Mouse (Mus musculus) lung, postnatal 25 days (tissue): ENCODE results near the gene Vps9d1.
"Not testable (repeated sequence)": the region's sequence is repeated elsewhere in the genome, so short reads cannot be mapped to it uniquely, and the experiment has no call there.

Source experiments
- DNase-seq: peaks from one replicate; pipeline ENCODE4 v3.0.0; 2022; ENCODE audit warnings: low spot score

The Vps9d1 gene

DNA sequence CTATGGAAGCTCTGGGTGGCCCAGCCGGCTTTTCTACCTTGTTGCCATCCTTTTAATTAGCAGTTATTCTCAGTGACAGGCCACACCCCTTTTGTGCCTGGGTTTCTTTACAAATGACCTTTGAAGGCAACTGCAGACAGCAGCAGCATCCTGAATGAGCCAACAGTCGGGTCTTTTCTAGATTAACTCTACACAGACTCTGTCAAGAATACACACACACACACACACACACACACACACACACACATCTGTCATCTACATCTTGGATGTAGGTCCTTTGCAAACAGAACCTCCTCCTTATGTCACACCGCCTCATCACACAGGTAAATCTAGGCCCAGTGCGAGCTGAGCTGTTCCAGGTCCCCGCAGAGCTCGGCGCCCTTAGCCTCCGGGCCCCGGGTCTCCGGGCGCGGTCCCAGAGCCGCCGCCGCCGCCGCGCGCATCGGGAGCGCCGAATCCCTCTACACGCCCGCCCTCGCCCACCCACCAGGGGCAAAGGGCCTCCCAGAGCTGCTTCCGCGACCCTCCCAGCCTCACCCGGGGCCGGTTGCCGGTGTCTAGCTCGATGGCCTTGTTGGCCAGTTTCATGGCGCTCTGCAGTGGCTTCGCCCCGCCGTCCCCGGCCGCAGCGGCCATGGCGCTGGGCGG, 573 bp downstream of the Vps9d1 start:
- no peak for DNase-seq

GRCm38 (mm10) chr8:123252925-123253324, 1.2 kb downstream of the Vps9d1 start:
- no peak for DNase-seq

- DNase-seq, result no peak
These were observed 3.2 kb downstream of the Vps9d1 start for GRCm38 (mm10) chr8:123250940-123251339.

DNA sequence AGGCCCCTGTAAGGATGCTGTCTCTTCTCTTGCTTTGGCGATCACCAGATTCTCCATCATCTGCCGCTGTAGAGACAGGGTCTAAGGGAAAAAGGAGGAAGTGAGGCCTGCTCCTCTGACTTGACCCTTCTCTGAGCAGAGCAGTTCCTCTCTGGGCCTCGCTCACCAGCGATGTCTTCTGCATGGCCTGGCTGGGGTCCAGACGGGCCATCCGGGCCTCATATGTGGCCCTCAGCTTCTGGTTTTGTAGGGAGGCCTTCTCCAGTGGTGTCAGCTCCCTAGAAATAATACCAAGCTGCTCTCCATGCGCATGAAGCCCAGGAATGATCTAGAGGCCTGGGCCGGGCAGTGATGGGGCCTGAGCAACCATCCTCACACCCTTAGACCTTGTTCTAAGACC, 5.6 kb downstream of the Vps9d1 start:
- DNase-seq, result no peak

- no peak for DNase-seq
These were observed 6.4 kb downstream of the Vps9d1 start for GRCm38 (mm10) chr8:123247748-123248147.

- DNase-seq, result no peak
These were observed 8.6 kb downstream of the Vps9d1 start for GRCm38 (mm10) chr8:123245543-123245942.

DNA sequence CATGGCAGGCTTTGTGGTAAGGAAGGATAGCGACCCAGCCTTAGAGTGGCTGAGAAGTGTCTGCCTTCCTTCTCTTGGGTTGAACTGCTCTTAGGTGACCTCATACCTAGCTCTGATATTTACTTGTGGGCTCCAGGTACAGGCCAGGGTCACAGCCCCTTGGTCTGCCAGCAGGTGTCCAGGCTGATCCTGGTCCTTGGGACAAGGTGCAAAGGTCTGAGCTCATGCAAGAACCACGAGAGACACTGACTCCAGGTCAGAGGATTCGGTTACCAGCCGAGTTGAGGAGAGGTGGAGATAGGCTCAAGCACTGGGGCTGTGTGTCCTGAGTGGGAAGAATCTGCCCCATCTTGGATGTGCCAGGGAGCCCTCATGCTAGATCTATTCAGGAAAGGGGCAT, 9.8 kb downstream of the Vps9d1 start:
- DNase-seq, result no peak

DNA sequence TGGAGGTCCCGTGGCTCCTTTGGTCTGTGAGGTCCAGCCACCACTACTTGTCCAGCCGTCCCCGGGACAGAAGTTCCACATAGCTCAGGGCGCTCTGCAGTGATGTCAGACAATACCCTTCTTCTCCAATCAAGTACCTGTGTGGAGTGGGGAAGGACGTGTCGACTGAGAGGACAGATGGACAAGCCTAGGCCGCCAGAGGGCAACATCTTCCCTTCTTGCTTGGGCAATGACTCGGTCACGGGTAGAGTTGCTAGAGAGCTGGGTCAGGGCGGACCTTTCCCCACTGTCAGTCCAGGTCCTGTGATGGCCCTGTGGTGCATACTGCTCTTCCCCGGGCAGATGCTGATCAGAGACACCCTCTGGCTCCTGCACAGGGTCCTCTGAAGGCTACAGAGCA, 11.1 kb downstream of the Vps9d1 start:
- no peak for DNase-seq

GRCm38 (mm10) chr8:123242107-123242923, 11.8 kb downstream of the Vps9d1 start:
- DNase-seq, result no peak

- no peak for DNase-seq
These were observed 14.8 kb downstream of the Vps9d1 start for GRCm38 (mm10) chr8:123239398-123239797.

- DNase-seq, result peak; percentile 89
These were observed 18.3 kb downstream of the Vps9d1 start, which contains the start of gene Spata2l for GRCm38 (mm10) chr8:123235520-123236497. Gene Spata2l (minus strand): TSS chr8:123236233.

DNA sequence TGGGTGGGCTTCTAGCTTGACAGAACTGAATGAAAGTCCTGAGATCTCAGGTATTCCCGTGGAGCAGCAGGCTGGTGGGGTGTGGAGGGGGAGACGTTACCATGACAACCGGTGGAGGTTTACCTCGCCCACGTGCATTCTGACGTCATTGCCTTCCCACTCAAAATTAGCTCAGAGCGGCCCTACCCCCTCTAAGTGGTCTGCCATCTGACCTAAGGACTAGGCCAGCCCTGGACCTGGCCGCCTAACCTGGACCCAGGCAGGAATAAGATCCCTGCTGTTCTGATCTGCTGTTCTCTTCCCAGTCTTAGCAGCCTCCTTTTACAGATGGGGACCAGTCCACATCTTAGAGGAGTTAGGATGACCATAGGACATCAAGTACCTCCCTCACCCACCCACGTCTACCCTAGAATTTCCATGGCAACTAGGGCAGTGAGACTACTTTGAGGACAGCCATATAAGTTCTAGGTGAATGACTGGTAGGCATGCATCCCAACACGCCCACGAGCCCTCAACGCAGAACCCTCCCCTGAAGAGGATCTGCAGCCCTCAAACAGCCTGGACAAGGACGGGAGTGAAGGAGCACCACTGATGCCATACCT, 19.1 kb downstream of the Vps9d1 start:
- DNase-seq, result no peak

DNA sequence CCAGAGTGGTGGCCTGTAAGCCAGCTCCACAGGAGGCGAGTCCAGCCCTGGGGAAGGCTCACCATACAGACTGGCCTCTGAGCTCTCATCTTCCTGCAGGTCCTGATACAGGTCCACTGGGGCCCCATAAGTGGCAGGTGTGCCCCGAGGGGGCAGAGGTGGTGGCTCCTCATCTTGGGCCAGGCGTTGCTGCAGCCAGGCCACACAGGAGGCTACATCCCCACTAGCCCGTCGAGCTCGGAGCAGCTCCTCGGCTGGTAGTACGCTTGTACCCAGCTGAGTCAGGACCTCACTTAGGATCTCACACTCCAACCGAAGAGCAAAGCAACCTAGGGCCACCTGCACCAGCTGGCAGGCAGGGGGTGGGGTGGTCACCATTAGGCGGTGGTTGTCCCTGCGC, 20.4 kb downstream of the Vps9d1 start:
- DNase-seq, result no peak

DNA sequence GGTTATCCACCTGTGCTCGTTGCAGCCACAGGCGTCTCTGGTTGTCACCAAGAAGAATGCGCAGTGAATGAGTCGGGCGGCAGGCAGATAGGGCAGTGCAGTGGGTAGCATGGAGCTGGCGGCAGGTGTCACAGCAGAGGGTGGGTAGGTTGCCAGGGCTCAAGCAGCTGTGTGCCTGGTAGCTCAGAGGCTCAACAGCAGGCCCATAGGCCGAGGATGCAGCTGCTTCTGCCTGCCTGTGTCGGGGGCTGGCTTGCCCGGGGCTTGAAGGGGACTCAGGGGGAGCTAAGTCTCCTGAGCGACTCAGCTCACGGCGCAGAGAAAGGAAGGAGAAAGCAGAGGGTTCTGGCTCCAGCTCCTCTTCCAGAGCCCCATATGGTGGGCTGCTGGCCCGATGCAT, 20.8 kb downstream of the Vps9d1 start:
- DNase-seq, result no peak

- DNase-seq, result no peak
These were observed 21.6 kb downstream of the Vps9d1 start for GRCm38 (mm10) chr8:123232553-123232952.

GRCm38 (mm10) chr8:123231742-123232141, 22.4 kb downstream of the Vps9d1 start:
- no peak for DNase-seq

- DNase-seq, result not testable (repeated sequence)
These were observed 23.8 kb downstream of the Vps9d1 start for GRCm38 (mm10) chr8:123230326-123230725.

- DNase-seq, result no peak
These were observed 25.7 kb downstream of the Vps9d1 start for GRCm38 (mm10) chr8:123228416-123228815.

GRCm38 (mm10) chr8:123224278-123225266, 29.6 kb downstream of the Vps9d1 start, which contains the start of gene Cdk10:
Gene Cdk10 (plus strand): TSS chr8:123224842.
- DNase-seq, result peak; percentile 94

GRCm38 (mm10) chr8:123220917-123221316, 33.2 kb downstream of the Vps9d1 start:
- no peak for DNase-seq

GRCm38 (mm10) chr8:123215430-123215829, 38.7 kb downstream of the Vps9d1 start:
- no peak for DNase-seq
